9 mouse cellular contexts compared by ENCODE assay signal in the genomic region with DNA sequence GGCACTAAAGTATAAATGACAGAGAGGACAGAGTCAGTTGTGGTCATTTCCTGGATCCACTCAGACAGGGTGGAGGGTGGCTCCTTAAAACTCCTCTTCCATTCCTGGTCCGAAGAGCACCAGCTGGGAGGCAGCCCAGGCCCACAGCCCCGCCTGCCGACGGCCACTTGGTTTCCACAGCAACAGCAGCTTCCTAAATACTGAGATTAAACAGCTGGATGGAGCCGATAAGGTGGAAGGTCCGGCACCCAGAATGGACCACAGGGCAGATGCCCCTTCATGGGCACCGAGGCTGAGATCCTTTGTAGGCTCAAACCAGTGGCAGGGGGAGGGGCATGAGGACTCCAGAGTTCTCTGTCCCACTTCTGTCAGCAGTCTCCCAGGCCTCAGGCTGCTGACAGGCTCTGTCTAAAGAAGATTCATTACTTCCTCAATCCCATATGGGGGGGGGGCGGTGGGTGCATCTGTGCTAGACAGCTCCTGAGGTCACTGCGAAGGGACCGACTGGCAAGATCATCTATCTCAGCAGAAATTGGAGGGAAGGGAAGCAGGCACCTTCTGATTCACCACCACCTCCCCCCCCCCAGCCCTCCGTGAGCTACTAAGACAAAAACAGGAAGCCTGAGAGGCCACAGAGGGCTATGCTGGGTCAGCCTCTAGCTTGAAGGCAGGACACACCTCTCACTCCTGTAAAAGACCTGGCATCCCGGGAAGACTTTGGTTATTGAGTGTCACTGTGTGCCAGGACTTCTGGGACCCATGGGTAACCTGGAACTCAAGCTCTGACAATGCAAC. TPM values are rescaled to one million over a fixed set of nuclear protein-coding genes. Genes with fewer than 3 reads are reported as not detected.
A peak's percentile ranks its signal among the peaks of the same experiment; 100 is the strongest.
DNase-seq lines count a peak whose midpoint lies in the region; ATAC-seq lines count a peak whose summit lies in the region.
"Had no signal": no experiment of that assay in that cellular context is flagged by ENCODE, and none has a peak within 500 bp of the region (broad histone marks: within the 10 kb centered on the region; RNA-seq: fewer than 3 reads in every experiment).

No protein-coding gene starts in this region.

- H3K27me3 ChIP-seq in intestine, embryonic 15.5 days (replicated peaks): no peaks in the 10 kb centered on the region
- peaks cover 17% of the 10 kb centered on the region for H3K27me3 ChIP-seq in liver, embryonic 15.5 days
- H3K27me3 ChIP-seq: embryonic facial prominence, embryonic 15.5 days had no signal

- WGBS in intestine, embryonic 15.5 days: 12% methylated on average over 12 of the region's 12 CpGs
- 7% methylated on average over 12 of the region's 12 CpGs for WGBS in liver, embryonic 15.5 days (ENCODE audit: insufficient replicate concordance)

- no peak overlapping the region for H3K4me3 ChIP-seq in intestine, embryonic 15.5 days (replicated peaks)
- no peak overlapping the region for H3K4me3 ChIP-seq in liver, embryonic 15.5 days (replicated peaks)
- H3K4me3 ChIP-seq: embryonic facial prominence, embryonic 15.5 days had no signal

- H3K9ac ChIP-seq in intestine, embryonic 15.5 days: no peak overlapping the region
- no peak overlapping the region for H3K9ac ChIP-seq in liver, embryonic 15.5 days
- H3K9ac ChIP-seq: embryonic facial prominence, embryonic 15.5 days had no signal

- H3K4me2 ChIP-seq in intestine, embryonic 15.5 days (replicated peaks): peak overlapping the region; percentile 47
- H3K4me2 ChIP-seq in liver, embryonic 15.5 days: no peak overlapping the region
- H3K4me2 ChIP-seq: embryonic facial prominence, embryonic 15.5 days had no signal

- no peaks in the 10 kb centered on the region for H3K36me3 ChIP-seq in intestine, embryonic 15.5 days
- no peaks in the 10 kb centered on the region for H3K36me3 ChIP-seq in liver, embryonic 15.5 days (replicated peaks)
- H3K36me3 ChIP-seq: embryonic facial prominence, embryonic 15.5 days had no signal

- H3K27ac ChIP-seq in intestine, embryonic 15.5 days: peak overlapping the region; percentile 45
- H3K27ac ChIP-seq in liver, embryonic 15.5 days (replicated peaks): peak overlapping the region; percentile 19
- H3K27ac ChIP-seq: embryonic facial prominence, embryonic 15.5 days had no signal

- peak; percentile 66 for ATAC-seq in intestine, embryonic 15.5 days
- ATAC-seq in liver, embryonic 15.5 days (ENCODE audit: insufficient read depth): peak; percentile 71

- peak; percentile 67 for DNase-seq in CD4-positive helper T cell, adult 2 months (ENCODE audit: low read depth, low spot score)
- DNase-seq in Muller cell, postnatal 12 days (ENCODE audit: inconsistent ontology term): peak; percentile 18
- DNase-seq in heart, adult 18-20 months: peak; percentile 59 to 65
- peak; percentile 67 for DNase-seq in naive thymus-derived CD4-positive, alpha-beta T cell, adult 2 months (ENCODE audit: low read depth)
- no peak for DNase-seq in cerebellum, adult 8-10 months
- DNase-seq in ovary, adult 18-20 months (ENCODE audit: low spot score): no peak

- H3K4me1 ChIP-seq in intestine, embryonic 15.5 days (replicated peaks): peaks cover 25% of the 10 kb centered on the region
- peaks cover 5% of the 10 kb centered on the region; the same call in 1 of the 2 replicates for H3K4me1 ChIP-seq in liver, embryonic 15.5 days (replicated peaks)

- H3K9me3 ChIP-seq in intestine, embryonic 15.5 days: no peaks in the 10 kb centered on the region
- no peaks in the 10 kb centered on the region for H3K9me3 ChIP-seq in liver, embryonic 15.5 days (replicated peaks)
- H3K9me3 ChIP-seq: embryonic facial prominence, embryonic 15.5 days had no signal

RNA-seq across cellular contexts. Expression of a gene that starts 6.6 kb away (rescaled TPM):
- total RNA-seq in heart, adult 18-20 months (2021): 1 to 10 TPM; 1.7 to 1.8 TPM
- polyA plus RNA-seq in intestine, embryonic 15.5 days (2015; fragmentation: Nextera tagmentation; extraction: Ambion mirVana): 1.5 and 2.6 TPM in 2 replicates
- polyA plus RNA-seq in liver, embryonic 15.5 days (2015; fragmentation: Nextera tagmentation; extraction: Ambion mirVana): 8.4 TPM in 2 replicates

RNA-seq across cellular contexts. Expression of a gene that starts 58.4 kb away (rescaled TPM):
- 100 to 1,000 TPM; 274 to 280 TPM for total RNA-seq in heart, adult 18-20 months (2021)
- polyA plus RNA-seq in intestine, embryonic 15.5 days (2015; fragmentation: Nextera tagmentation; extraction: Ambion mirVana): 22.0 and 23.0 TPM in 2 replicates
- 7.4 and 9.0 TPM in 2 replicates for polyA plus RNA-seq in liver, embryonic 15.5 days (2015; fragmentation: Nextera tagmentation; extraction: Ambion mirVana)

Comparison
In these comparisons a context has a peak if more than half of its experiments do, and no peak if none do; other contexts are left out.
1. DNase-seq: peak in CD4-positive helper T cell, adult 2 months (single experiment), Muller cell, postnatal 12 days (single experiment), heart, adult 18-20 months (2 of 2) and naive thymus-derived CD4-positive, alpha-beta T cell, adult 2 months (single experiment); none in cerebellum, adult 8-10 months (single experiment) and ovary, adult 18-20 months (single experiment).